Mouse (Mus musculus): Measurements from ENCODE around the gene Cttnbp2.

DNA sequence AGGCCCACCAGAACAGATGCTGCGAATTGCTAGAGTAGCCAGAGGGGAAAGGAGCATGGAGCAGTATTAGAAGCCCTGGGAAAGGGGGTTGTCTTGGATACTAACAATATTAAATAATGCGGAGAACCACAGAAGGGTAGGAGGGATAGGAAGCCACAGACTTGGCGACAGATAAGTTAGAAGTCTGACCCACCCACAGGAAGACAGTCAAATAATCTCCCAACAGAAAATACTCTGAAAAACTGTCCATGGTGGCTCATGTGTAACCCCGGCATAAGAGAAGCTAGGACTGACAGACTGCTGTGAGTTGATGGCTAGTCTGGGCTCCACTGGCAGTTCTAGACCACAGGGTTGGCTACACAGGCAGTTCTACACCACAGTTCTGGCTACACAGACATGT, 98.7 kb downstream of the Cttnbp2 start:
- TF ChIP-seq CTCF (conservative IDR thresholded peaks at IDR 0.05; ENCODE audit: insufficient read depth, insufficient read length, low read depth, low read length) (no peak), POLR2A (IDR thresholded peaks at IDR 0.05; ENCODE audit: low read depth, low read length) (no peak)

All from kidney, adult 2 months (tissue).